Mouse (Mus musculus) lung, postnatal 0 days (tissue): ENCODE results near the gene Capn1. TPM values are rescaled to one million over a fixed set of nuclear protein-coding genes. Genes with fewer than 3 reads are reported as not detected.

Experiments
- ATAC-seq: fragments of 200-750 bp; cut with Nextera tagmentation; 2 replicates; pipeline ENCODE4 v1.8.0; 2017; ENCODE audit warnings: moderate library complexity
- DNase-seq: peaks from one replicate; pipeline ENCODE4 v3.0.0-alpha.2; 2016; ENCODE audit warnings: low spot score
- H3K27ac ChIP-seq: fragments of 300-500 bp; sonication (generic); 2 replicates; pipeline ENCODE4 v1.5.1; 2014; ENCODE audit warnings: antibody characterized with exemption, mild to moderate bottlenecking, low read length, mixed read lengths
- H3K27me3 ChIP-seq: fragments of 300-500 bp; sonication (generic); replicated peaks from 2 replicates; pipeline ENCODE4 v1.6.1; 2014; ENCODE audit warnings: low read length, mixed read lengths; ENCODE audit not compliant: insufficient read depth
- H3K36me3 ChIP-seq: fragments of 300-500 bp; sonication (generic); 2 replicates; pipeline ENCODE4 v1.6.1; 2014; ENCODE audit warnings: low read length, mixed read lengths; ENCODE audit not compliant: insufficient read depth
- H3K4me1 ChIP-seq: fragments of 300-500 bp; sonication (generic); 2 replicates; pipeline ENCODE4 v1.6.1; 2014; ENCODE audit warnings: antibody characterized with exemption, low read depth, low read length, mixed read lengths; ENCODE audit not compliant: insufficient read depth
- H3K4me2 ChIP-seq: fragments of 300-500 bp; sonication (generic); replicated peaks from 2 replicates; pipeline ENCODE4 v1.6.1; 2014; ENCODE audit warnings: low read depth, mild to moderate bottlenecking, low read length, moderate library complexity, mixed read lengths
- H3K4me3 ChIP-seq: fragments of 300-500 bp; sonication (generic); 2 replicates; pipeline ENCODE4 v1.5.1; 2014; ENCODE audit warnings: low read depth, low read length
- H3K9ac ChIP-seq: fragments of 300-500 bp; sonication (generic); replicated peaks from 2 replicates; pipeline ENCODE4 v1.6.1; 2014; ENCODE audit warnings: low read depth, mild to moderate bottlenecking
- H3K9me3 ChIP-seq: fragments of 300-500 bp; sonication (generic); 2 replicates; pipeline ENCODE4 v1.6.1; 2016; ENCODE audit warnings: low read length, mixed read lengths
- CTCF ChIP-seq: IDR thresholded peaks from 2 replicates; pipeline ENCODE4 v1.5.1; 2016; ENCODE audit warnings: antibody characterized with exemption, mild to moderate bottlenecking
- EP300 ChIP-seq: IDR thresholded peaks from 2 replicates; pipeline ENCODE4 v1.6.1; 2016; ENCODE audit warnings: antibody characterized with exemption, mild to moderate bottlenecking, control low read depth
- WGBS: fragments of 180-500 bp; shearing (Covaris S2); extraction: QIAGEN DNeasy Blood & Tissue Kit; methylation state at CpG from one replicate; pipeline ENCODE4 v1.1.7; 2014; 5-methylcytosine and 5-hydroxymethylcytosine counted together
- polyA plus RNA-seq: library from polyadenylated mRNA; unstranded; fragments of >200 nt; fragmentation: Nextera tagmentation; extraction: Ambion mirVana; gene quantifications from 2 replicates; pipeline ENCODE4 v1.2.1, GENCODE M21; 2015

Capn1 gene
- polyA plus RNA-seq, 1 experiment from 2014 or later, result 11.9 TPM

- H3K4me2 ChIP-seq, result no peak overlapping the region
- H3K27ac ChIP-seq, result no peak overlapping the region
- H3K9me3 ChIP-seq, result no peaks in the 10 kb centered on the region
- TF ChIP-seq EP300 (no peak), CTCF (no peak)
- H3K4me3 ChIP-seq, result no peak overlapping the region
- ATAC-seq (no peak), DNase-seq (no peak)
- H3K36me3 ChIP-seq, result no peaks in the 10 kb centered on the region
- peaks cover 6% of the 10 kb centered on the region; the same call in 1 of the 2 replicates for H3K4me1 ChIP-seq
- no peaks in the 10 kb centered on the region for H3K27me3 ChIP-seq
- WGBS, result 68% methylated on average over 9 of the region's 9 CpGs
- H3K9ac ChIP-seq, result no peak overlapping the region
Measured at GRCm38 (mm10) chr19:6042293-6042692, 26.6 kb upstream of the Capn1 start.

DNA sequence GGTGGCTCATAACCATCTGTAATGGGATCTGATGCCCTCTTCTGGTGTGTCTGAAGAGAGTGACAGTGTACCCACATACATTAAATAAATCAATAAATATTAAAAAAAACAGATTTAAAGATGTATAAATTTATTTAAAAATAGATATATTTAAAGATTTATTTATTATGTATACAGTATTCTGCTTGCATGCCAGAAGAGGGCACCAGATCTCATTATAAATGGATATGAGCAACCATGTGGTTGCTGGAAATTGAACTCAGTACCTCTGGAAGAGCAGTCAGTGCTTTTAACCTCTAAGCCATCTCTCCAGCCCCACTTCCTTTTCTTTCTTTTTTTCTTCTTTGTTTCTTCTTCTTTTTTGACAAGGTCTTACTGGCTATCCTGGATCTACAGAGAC is 24.3 kb upstream of the Capn1 start:
- Histone ChIP-seq H3K4me1 (no peaks in the 10 kb centered on the region), H3K4me3 (no peak overlapping the region), H3K27ac (no peak overlapping the region), H3K27me3 (no peaks in the 10 kb centered on the region), H3K4me2 (no peak overlapping the region), H3K9me3 (no peaks in the 10 kb centered on the region), H3K36me3 (no peaks in the 10 kb centered on the region), H3K9ac (no peak overlapping the region)
- TF ChIP-seq EP300, result no peak
- TF ChIP-seq CTCF, result no peak
- DNase-seq (no peak), ATAC-seq (no peak)

DNA sequence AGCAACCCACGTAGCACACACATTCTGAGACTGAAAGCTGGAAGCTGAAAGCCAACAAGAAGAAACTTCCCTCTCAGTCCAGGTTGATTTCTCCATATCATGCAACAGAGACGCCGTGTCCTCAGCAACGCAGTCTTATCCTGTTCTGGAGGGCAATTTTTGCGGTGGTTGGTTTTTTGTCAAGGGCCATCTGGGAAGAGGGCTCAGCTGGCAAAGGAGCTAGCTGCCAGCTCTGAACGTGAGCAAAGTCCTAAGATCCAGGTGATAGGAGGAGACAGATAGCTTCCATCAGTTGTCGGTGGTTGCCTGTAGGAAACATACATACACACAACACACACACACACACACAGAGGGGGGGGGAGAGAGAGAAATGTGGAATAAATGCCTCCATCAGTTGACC is 22.6 kb upstream of the Capn1 start:
- no peaks in the 10 kb centered on the region for H3K27me3 ChIP-seq
- no peak overlapping the region for H3K4me2 ChIP-seq
- H3K27ac ChIP-seq, result no peak overlapping the region
- H3K4me1 ChIP-seq, result no peaks in the 10 kb centered on the region
- no peaks in the 10 kb centered on the region for H3K36me3 ChIP-seq
- H3K4me3 ChIP-seq, result no peak overlapping the region
- ATAC-seq, result no peak
- no peak for DNase-seq
- H3K9me3 ChIP-seq, result no peaks in the 10 kb centered on the region
- no peak overlapping the region for H3K9ac ChIP-seq
- TF ChIP-seq EP300, result no peak
- TF ChIP-seq CTCF, result no peak
- 73% methylated on average over 7 of the region's 7 CpGs for WGBS

DNA sequence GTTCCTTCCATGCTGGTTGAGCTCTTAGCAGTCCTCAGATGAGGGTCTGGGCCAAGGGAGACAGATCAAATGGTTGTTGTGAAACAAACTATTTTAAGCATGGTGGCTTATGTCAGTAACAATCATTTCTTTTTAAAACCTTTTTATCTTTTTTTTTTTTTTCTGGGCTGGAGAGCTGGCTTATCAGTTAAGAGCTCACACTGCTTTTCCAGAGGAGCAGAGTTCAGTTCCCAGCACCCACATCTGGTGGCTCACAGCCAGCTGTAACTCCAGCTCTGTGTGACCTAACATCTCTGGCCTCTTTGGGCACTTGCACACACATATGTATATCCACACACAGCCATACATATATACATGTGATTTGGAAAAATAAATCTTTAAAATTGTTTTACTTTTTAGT is 22.0 kb upstream of the Capn1 start:
- no peak for TF ChIP-seq EP300
- no peak for TF ChIP-seq CTCF
- H3K9ac ChIP-seq, result no peak overlapping the region
- no peak for ATAC-seq
- H3K27ac ChIP-seq, result no peak overlapping the region
- no peaks in the 10 kb centered on the region for H3K4me1 ChIP-seq
- H3K4me2 ChIP-seq, result no peak overlapping the region
- no peaks in the 10 kb centered on the region for H3K9me3 ChIP-seq
- no peak overlapping the region for H3K4me3 ChIP-seq
- H3K36me3 ChIP-seq, result no peaks in the 10 kb centered on the region
- H3K27me3 ChIP-seq, result no peaks in the 10 kb centered on the region
- no peak for DNase-seq

- no peak overlapping the region for H3K9ac ChIP-seq
- no peaks in the 10 kb centered on the region for H3K27me3 ChIP-seq
- DNase-seq (no peak), ATAC-seq (no peak)
- no peaks in the 10 kb centered on the region for H3K9me3 ChIP-seq
- TF ChIP-seq EP300 (no peak), CTCF (no peak)
- H3K36me3 ChIP-seq, result no peaks in the 10 kb centered on the region
- H3K4me2 ChIP-seq, result no peak overlapping the region
- 60% methylated on average over 9 of the region's 9 CpGs for WGBS
- H3K4me3 ChIP-seq, result no peak overlapping the region
- no peak overlapping the region for H3K27ac ChIP-seq
- H3K4me1 ChIP-seq, result no peaks in the 10 kb centered on the region
Measured at GRCm38 (mm10) chr19:6035966-6036585, 20.4 kb upstream of the Capn1 start.

- Histone ChIP-seq H3K9ac (no peak overlapping the region), H3K36me3 (no peaks in the 10 kb centered on the region)
Measured at GRCm38 (mm10) chr19:6030520-6031280, 15.0 kb upstream of the Capn1 start.

More at GRCm38 (mm10) chr19:6030520-6031280, 15.0 kb upstream of the Capn1 start:
- ATAC-seq (no peak), DNase-seq (no peak)
- TF ChIP-seq EP300, result no peak
- TF ChIP-seq CTCF, result no peak
- 67% methylated on average over 14 of the region's 14 CpGs for WGBS
- H3K9me3 ChIP-seq, result no peaks in the 10 kb centered on the region
- H3K4me3 ChIP-seq, result no peak overlapping the region
- no peaks in the 10 kb centered on the region for H3K27me3 ChIP-seq
- H3K4me2 ChIP-seq, result no peak overlapping the region
- H3K27ac ChIP-seq, result no peak overlapping the region
- no peaks in the 10 kb centered on the region for H3K4me1 ChIP-seq
